Comparison of ENCODE assay signal across 17 mouse cellular contexts in genomic region chr6:99364545-99364944, GRCm38 (mm10).
DNase-seq lines count a peak whose midpoint lies in the region; ATAC-seq and TF ChIP-seq lines count a peak whose summit lies in the region.
"Had no signal": no experiment of that assay in that cellular context is flagged by ENCODE, and none has a peak within 500 bp of the region (broad histone marks: within the 10 kb centered on the region; RNA-seq: fewer than 3 reads in every experiment).

No protein-coding gene starts in this region.

- H3K9me3 ChIP-seq in forebrain, embryonic 16.5 days (ENCODE audit: control insufficient read depth, low read length), result no peaks in the 10 kb centered on the region
- no peaks in the 10 kb centered on the region for H3K9me3 ChIP-seq in forebrain, embryonic 10.5 days
- no peaks in the 10 kb centered on the region for H3K9me3 ChIP-seq in lung, postnatal 0 days (ENCODE audit: low read length)
- H3K9me3 ChIP-seq: embryonic facial prominence, embryonic 15.5 days; heart, embryonic 10.5 days; midbrain, embryonic 10.5 days had no signal

- DNase-seq in forebrain, embryonic 10.5 days (ENCODE audit: extremely low spot score, low spot score), result no peak
- peak; percentile 36 for DNase-seq in lung, postnatal 0 days (ENCODE audit: low spot score)
- no peak for DNase-seq in lung, postnatal 4 days
- peak; percentile 40 for DNase-seq in thymus, postnatal 0 days (ENCODE audit: low spot score)
- DNase-seq in thymus, postnatal 14 days, result no peak
- no peak for DNase-seq in spleen, postnatal 36 days (ENCODE audit: low spot score in 2 of 2)
- DNase-seq in neural tube, embryonic 10.5 days (ENCODE audit: extremely low spot score, low spot score), result no peak
- DNase-seq: cerebellum, adult 9-11 months; heart, postnatal 10 days; kidney, adult 8-10 months; kidney, postnatal 25 days; right cerebral cortex, adult 18-20 months; thymus, adult 18-20 months had no signal

- TF ChIP-seq CTCF in lung, postnatal 0 days (IDR thresholded peaks at IDR 0.05), result no peak

- no peak overlapping the region for H3K4me2 ChIP-seq in forebrain, embryonic 16.5 days (ENCODE audit: low read length)
- no peak overlapping the region for H3K4me2 ChIP-seq in lung, postnatal 0 days (replicated peaks; ENCODE audit: low read depth, low read length)
- H3K4me2 ChIP-seq: embryonic facial prominence, embryonic 15.5 days had no signal

- no peak overlapping the region; the same call in 1 of the 2 replicates for H3K27ac ChIP-seq in forebrain, embryonic 16.5 days (ENCODE audit: low read length)
- H3K27ac ChIP-seq in forebrain, embryonic 10.5 days, result no peak overlapping the region
- 0 out of 2 replicates have a peak overlapping the region, but pooled peaks have one; percentile 9 for H3K27ac ChIP-seq in lung, postnatal 0 days (ENCODE audit: low read length)
- H3K27ac ChIP-seq: embryonic facial prominence, embryonic 15.5 days; heart, embryonic 10.5 days; midbrain, embryonic 10.5 days had no signal

- no peaks in the 10 kb centered on the region for H3K27me3 ChIP-seq in forebrain, embryonic 16.5 days (replicated peaks; ENCODE audit: control insufficient read depth, insufficient read depth, low read length)
- H3K27me3 ChIP-seq in forebrain, embryonic 10.5 days (ENCODE audit: poor library complexity, severe bottlenecking), result no peaks in the 10 kb centered on the region
- no peaks in the 10 kb centered on the region for H3K27me3 ChIP-seq in lung, postnatal 0 days (replicated peaks; ENCODE audit: insufficient read depth, low read length)
- H3K27me3 ChIP-seq: embryonic facial prominence, embryonic 15.5 days had no signal

- WGBS in forebrain, embryonic 16.5 days, result 52% methylated on average over 6 of the region's 6 CpGs
- WGBS in forebrain, embryonic 10.5 days, result 88% methylated on average over 6 of the region's 6 CpGs
- WGBS in lung, postnatal 0 days, result 32% methylated on average over 6 of the region's 6 CpGs

- H3K36me3 ChIP-seq in forebrain, embryonic 16.5 days (ENCODE audit: control insufficient read depth, insufficient read depth), result no peaks in the 10 kb centered on the region; the same call in 1 of the 2 replicates
- H3K36me3 ChIP-seq in forebrain, embryonic 10.5 days (replicated peaks), result 0 out of 2 replicates have a peak, but pooled peaks cover 4% of the 10 kb centered on the region
- H3K36me3 ChIP-seq in lung, postnatal 0 days (ENCODE audit: insufficient read depth, low read length), result no peaks in the 10 kb centered on the region
- H3K36me3 ChIP-seq: embryonic facial prominence, embryonic 15.5 days; heart, embryonic 10.5 days had no signal

- no peak overlapping the region for H3K4me3 ChIP-seq in forebrain, embryonic 16.5 days (replicated peaks; ENCODE audit: low read length)
- no peak overlapping the region for H3K4me3 ChIP-seq in forebrain, embryonic 10.5 days
- no peak overlapping the region for H3K4me3 ChIP-seq in lung, postnatal 0 days (ENCODE audit: low read depth, low read length)
- H3K4me3 ChIP-seq: embryonic facial prominence, embryonic 15.5 days; heart, embryonic 10.5 days; midbrain, embryonic 10.5 days had no signal

- H3K4me1 ChIP-seq in forebrain, embryonic 16.5 days (replicated peaks; ENCODE audit: control insufficient read depth, insufficient read depth, low read length), result no peaks in the 10 kb centered on the region; the same call in 1 of the 2 replicates
- no peaks in the 10 kb centered on the region for H3K4me1 ChIP-seq in forebrain, embryonic 10.5 days
- H3K4me1 ChIP-seq in lung, postnatal 0 days (ENCODE audit: insufficient read depth, low read depth, low read length), result peaks cover 3% of the 10 kb centered on the region; the same call in 1 of the 2 replicates
- H3K4me1 ChIP-seq: embryonic facial prominence, embryonic 15.5 days had no signal

- TF ChIP-seq EP300 in lung, postnatal 0 days (IDR thresholded peaks at IDR 0.05), result no peak

- ATAC-seq in forebrain, embryonic 16.5 days, result peak; percentile 43; the same call in 1 of the 2 replicates
- no peak for ATAC-seq in lung, postnatal 0 days

- H3K9ac ChIP-seq in forebrain, embryonic 16.5 days (replicated peaks; ENCODE audit: low read depth, low read length), result no peak overlapping the region
- H3K9ac ChIP-seq in lung, postnatal 0 days (replicated peaks; ENCODE audit: low read depth), result no peak overlapping the region
- H3K9ac ChIP-seq: embryonic facial prominence, embryonic 15.5 days had no signal

Comparison
In these comparisons a context has a peak if more than half of its experiments do, and no peak if none do; other contexts are left out.
1. DNase-seq: peak in lung, postnatal 0 days (single experiment) and thymus, postnatal 0 days (single experiment); none in forebrain, embryonic 10.5 days (single experiment), lung, postnatal 4 days (0 of 2), thymus, postnatal 14 days (single experiment), spleen, postnatal 36 days (0 of 2) and neural tube, embryonic 10.5 days (single experiment).